Mouse (Mus musculus): ENCODE measurements around the gene Clasp2.

DNA sequence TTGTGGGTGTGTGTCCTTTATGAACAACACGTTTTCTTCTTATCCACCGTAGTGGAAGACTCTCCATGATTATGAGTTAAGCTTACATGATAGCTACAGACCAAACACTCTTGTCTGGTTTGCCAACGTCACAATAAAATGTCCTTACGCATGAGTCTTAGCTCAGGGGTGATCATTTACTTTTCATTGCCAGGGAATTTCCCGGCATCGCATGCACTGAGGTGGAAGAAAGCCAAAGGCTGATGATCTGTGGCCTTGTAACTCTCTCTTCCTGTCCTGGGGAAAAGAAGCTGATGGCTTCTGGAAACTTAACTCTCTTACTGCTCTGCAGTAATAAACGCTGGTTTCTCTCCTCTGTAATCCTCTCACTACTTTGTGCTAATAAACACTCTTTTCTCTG lies 8.1 kb downstream of the Clasp2 start:
- TF ChIP-seq CTCF (IDR thresholded peaks at IDR 0.05; ENCODE audit: insufficient read depth, low read length) (no peak), POLR2A (IDR thresholded peaks at IDR 0.05; ENCODE audit: borderline replicate concordance, extremely low read depth, low read depth, low read length) (no peak)
